Mouse (Mus musculus): ENCODE measurements around the gene Nt5dc3.

Nt5dc3 gene

GRCm38 (mm10) chr10:86779117-86779755, 431 bp downstream of the Nt5dc3 start:
- DNase-seq (ENCODE audit: low spot score), result peak; percentile 57

- DNase-seq (ENCODE audit: low spot score), result no peak
These were observed 1.2 kb downstream of the Nt5dc3 start for GRCm38 (mm10) chr10:86779816-86780500.

DNA sequence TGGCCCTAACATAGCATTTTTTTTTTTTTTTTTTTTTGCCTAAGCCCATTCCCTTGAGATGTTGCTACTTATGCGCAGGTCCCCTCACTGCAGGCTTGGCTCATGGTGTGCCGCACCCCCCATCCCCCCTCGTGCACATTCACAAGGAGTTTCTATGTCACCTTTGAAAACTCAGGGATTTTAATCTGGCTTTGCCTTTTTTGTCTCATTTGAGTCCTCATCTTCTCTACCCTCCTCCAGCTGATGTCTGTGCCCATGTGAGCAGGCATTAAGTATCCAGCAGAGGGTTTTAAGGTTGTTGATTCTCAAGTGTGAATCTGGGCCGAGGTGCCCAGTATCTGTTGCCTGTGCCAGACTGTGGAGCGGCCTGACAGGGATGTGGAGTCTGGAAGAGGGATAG, 2.8 kb downstream of the Nt5dc3 start:
- DNase-seq (ENCODE audit: low spot score), result no peak

DNA sequence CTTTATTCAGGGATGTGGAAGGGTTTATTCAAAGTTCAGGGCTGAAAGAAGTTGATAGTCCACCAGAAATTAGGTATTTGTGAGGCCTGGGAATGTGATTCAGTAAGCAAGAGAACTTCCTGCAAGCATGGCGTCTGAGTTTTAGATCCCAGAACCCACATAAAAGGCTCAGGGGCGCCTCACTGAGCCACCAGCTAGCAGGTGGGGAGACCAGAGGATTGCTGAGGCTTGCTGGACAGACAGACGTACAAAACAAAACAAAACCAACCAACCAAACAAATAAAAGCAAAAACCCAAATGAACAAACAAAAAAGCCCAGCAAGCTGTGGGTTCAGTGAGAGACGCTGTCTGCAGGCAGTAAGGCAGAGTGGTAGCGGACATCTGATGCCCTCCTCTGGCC, 3.9 kb downstream of the Nt5dc3 start:
- no peak for DNase-seq (ENCODE audit: low spot score)

- no peak for DNase-seq (ENCODE audit: low spot score)
These were observed 4.8 kb downstream of the Nt5dc3 start for GRCm38 (mm10) chr10:86783561-86783960.

GRCm38 (mm10) chr10:86784126-86784675, 5.4 kb downstream of the Nt5dc3 start:
- DNase-seq (ENCODE audit: low spot score), result no peak

DNA sequence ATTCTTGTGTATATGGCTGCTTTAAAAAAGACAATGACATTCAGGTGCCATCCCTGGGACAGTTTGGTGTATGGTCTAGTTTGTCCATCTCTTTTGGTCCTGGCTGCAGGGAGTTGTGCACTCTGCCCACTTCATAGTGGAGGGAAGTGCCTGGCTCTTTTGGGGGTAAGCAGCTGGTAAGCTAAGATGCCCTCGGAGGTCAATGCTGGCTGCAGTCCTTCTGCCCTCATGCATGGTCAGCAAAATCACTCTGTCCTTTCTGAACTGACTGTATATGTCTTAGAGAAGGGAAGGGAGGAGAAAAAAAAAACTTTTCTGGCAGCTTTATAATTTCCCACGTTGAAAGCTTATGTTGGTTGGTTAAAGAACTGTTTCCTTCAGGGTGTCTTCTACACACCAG, 6.6 kb downstream of the Nt5dc3 start:
- no peak for DNase-seq (ENCODE audit: low spot score)

- DNase-seq (ENCODE audit: low spot score), result no peak
These were observed 7.3 kb downstream of the Nt5dc3 start for GRCm38 (mm10) chr10:86786083-86786482.

- no peak for DNase-seq (ENCODE audit: low spot score)
These were observed 9.4 kb downstream of the Nt5dc3 start for GRCm38 (mm10) chr10:86788193-86788592.

DNA sequence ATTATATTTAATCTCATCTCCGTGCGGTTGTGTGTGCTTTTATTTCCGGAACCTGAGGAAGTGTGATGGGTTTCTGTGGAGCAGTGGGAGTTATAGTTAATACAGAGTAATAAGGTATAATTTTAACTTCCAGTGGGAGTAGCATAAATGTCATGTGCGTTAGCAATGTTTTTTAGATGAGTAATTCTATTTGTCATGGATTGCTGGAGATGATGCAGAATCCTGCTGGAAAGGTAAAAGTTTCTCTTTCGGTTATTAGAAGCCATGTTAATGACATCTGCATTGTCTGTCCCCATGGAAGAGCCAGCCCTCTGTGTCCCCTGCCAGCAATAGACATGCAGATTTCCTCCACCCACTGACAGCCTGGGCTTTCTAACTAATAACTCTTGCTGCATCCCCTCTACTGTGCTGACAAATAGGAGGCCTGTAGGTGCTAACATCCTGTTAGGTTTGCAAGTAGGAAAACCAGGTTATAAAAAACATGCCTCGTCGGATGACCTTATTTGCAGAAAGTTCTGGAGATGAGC, 10.4 kb downstream of the Nt5dc3 start:
- no peak for DNase-seq (ENCODE audit: low spot score)

GRCm38 (mm10) chr10:86791507-86792184, 12.8 kb downstream of the Nt5dc3 start:
- DNase-seq (ENCODE audit: low spot score), result no peak

- DNase-seq (ENCODE audit: low spot score), result no peak
These were observed 14.7 kb downstream of the Nt5dc3 start for GRCm38 (mm10) chr10:86793509-86793951.

GRCm38 (mm10) chr10:86794196-86794595, 15.4 kb downstream of the Nt5dc3 start:
- DNase-seq (ENCODE audit: low spot score), result no peak

- DNase-seq (ENCODE audit: low spot score), result no peak
These were observed 16.2 kb downstream of the Nt5dc3 start for GRCm38 (mm10) chr10:86794794-86795535.

DNA sequence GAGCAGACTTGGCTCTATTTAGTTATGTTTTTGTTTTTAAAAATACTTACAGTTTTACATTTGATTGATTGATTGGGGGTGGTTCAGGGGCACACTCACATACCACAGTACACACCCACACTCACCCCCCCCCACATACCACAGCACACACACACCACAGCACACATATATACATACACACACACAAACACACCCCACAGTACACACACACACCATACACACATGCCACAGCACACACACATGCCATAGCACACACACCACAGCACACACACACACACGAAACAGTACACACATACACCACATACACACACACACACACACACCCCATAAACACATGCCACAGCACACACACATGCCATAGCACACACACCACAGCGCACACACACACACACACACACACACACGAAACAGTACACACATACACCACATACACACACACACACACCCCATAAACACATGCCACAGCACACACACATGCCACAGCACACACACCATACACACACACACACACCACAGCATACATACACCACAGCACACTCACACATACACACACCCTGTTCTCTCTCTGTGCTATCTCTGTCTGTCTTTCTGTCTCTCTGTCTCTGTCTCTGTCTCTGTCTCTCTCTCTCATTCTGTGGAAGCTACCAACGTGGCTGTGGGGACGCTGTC, 17.4 kb downstream of the Nt5dc3 start:
- no peak for DNase-seq (ENCODE audit: low spot score)

DNA sequence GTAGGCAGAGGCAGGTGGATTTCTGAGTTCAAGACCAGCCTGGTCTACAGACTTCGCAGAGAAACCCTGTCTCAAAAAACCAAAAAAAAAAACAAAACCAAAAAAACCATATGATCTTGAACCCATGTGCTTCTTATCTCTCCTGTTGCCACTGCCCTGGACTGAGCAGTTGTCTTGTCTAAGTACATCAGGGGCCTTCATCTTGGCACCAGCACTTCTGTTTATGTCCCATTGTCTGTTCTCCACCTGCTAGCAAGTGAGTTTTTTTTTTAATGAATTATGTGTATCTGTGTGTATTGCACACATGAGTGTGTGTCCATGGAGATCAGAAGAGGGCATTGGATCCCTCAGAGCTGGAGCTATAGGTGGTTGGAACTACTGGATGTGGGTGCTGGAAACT, 28.6 kb downstream of the Nt5dc3 start:
- no peak for DNase-seq (ENCODE audit: low spot score)

DNA sequence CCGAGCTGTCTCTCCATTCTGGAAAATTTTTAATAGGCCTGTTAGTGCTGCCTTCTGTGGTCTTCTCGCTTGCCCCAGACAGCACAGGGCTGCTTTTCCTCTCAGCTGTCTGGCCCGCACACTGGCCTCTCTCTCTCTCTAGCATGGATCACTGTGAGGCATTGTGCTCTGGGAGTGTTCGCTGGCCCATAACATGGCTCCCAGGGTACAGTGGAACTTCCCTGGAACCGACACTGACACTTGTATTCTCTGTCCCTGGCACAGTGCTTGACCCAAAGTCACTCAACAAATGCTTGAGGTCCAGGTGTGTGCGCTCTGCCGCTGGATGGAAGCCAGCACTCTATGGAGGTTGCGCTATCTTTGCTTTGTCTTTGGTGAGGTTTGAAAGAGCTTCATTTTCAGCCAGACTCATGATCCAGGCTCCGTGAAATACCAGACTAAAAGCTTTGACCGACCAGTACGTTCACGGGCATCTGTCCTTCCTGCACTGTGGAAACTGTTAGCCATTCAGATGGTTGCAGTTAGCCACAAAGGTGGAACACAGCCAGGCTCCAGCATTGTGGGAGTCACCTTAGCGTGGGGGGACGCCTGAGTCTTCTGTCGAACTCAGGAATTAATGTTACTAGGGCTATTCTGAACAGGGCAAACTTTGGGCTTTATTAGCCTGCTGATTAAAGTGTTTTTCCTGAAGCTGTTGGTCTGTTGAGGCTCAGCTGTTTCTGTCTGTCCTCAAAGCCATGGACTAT, 29.4 kb downstream of the Nt5dc3 start:
- no peak for DNase-seq (ENCODE audit: low spot score)

DNA sequence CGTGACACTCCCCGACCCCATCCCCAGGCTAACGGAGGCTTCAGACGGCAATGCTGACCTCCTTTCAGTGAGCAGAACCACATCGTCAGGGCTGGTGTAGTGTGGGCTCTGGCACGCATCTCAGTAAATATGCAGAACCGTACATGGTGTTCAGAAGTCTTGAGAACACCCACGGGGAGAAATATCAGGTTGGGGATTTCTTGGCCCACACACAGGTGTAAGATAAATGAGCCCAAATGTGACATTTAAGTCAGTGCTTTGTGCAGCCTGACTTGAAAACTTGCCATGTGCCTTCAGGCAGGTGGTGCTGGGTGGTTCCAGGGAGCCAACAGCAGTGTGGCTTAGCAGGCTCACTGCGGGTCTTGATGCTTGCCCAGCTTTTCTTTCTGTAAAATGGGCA, 31.2 kb downstream of the Nt5dc3 start:
- DNase-seq (ENCODE audit: low spot score), result no peak

- DNase-seq (ENCODE audit: low spot score), result no peak
These were observed 31.8 kb downstream of the Nt5dc3 start for GRCm38 (mm10) chr10:86810612-86811011.

GRCm38 (mm10) chr10:86814292-86815131, 35.7 kb downstream of the Nt5dc3 start:
- no peak for DNase-seq (ENCODE audit: low spot score)

All from embryo, embryonic 10 days (tissue).